Mouse (Mus musculus): ENCODE results near the gene Pctp. TPM values are rescaled to one million over a fixed set of nuclear protein-coding genes. Genes with fewer than 3 reads are reported as not detected.

Pctp gene
- total RNA-seq (2021) = under 1 TPM; 0.78 to 0.80 TPM
- long read RNA-seq, partial matches to known transcripts = 0 of 1 reads
- long read RNA-seq, other reads (novel, unspliced or antisense) = 0 of 1 reads

- DNase-seq (ENCODE audit: low spot score in 2 of 2) = peak; percentile 42 to 57
Measured at GRCm38 (mm10) chr11:90002231-90002986, at the start of gene Pctp. Pctp (minus strand) TSS chr11:90002894.

GRCm38 (mm10) chr11:90050016-90050415, 47.3 kb upstream of the Pctp start:
- no peak for DNase-seq (ENCODE audit: low spot score in 2 of 2)

GRCm38 (mm10) chr11:90047271-90047670, 44.6 kb upstream of the Pctp start:
- DNase-seq (ENCODE audit: low spot score in 2 of 2) = no peak

GRCm38 (mm10) chr11:90046211-90046610, 43.5 kb upstream of the Pctp start:
- DNase-seq (ENCODE audit: low spot score in 2 of 2) = no peak

GRCm38 (mm10) chr11:90044459-90044858, 41.8 kb upstream of the Pctp start:
- DNase-seq (ENCODE audit: low spot score in 2 of 2) = no peak

GRCm38 (mm10) chr11:90038022-90038421, 35.3 kb upstream of the Pctp start:
- peak in 1 of 2 experiments; percentile 56 for DNase-seq (ENCODE audit: low spot score in 2 of 2)

GRCm38 (mm10) chr11:90036416-90036815, 33.7 kb upstream of the Pctp start:
- DNase-seq (ENCODE audit: low spot score in 2 of 2) = no peak

GRCm38 (mm10) chr11:90035532-90035931, 32.8 kb upstream of the Pctp start:
- DNase-seq (ENCODE audit: low spot score in 2 of 2) = no peak

- peak in 1 of 2 experiments; percentile 25 for DNase-seq (ENCODE audit: low spot score in 2 of 2)
Measured at GRCm38 (mm10) chr11:90034646-90035045, 32.0 kb upstream of the Pctp start.

- no peak for DNase-seq (ENCODE audit: low spot score in 2 of 2)
Measured at GRCm38 (mm10) chr11:90033442-90033841, 30.7 kb upstream of the Pctp start.

GRCm38 (mm10) chr11:90032807-90033206, 30.1 kb upstream of the Pctp start:
- no peak for DNase-seq (ENCODE audit: low spot score in 2 of 2)

- DNase-seq (ENCODE audit: low spot score in 2 of 2) = no peak
Measured at GRCm38 (mm10) chr11:90031076-90031475, 28.4 kb upstream of the Pctp start.

GRCm38 (mm10) chr11:90030557-90030956, 27.9 kb upstream of the Pctp start:
- peak; percentile 45 to 56 for DNase-seq (ENCODE audit: low spot score in 2 of 2)

GRCm38 (mm10) chr11:90029841-90030398, 27.2 kb upstream of the Pctp start, which contains the start of gene Tmem100:
Tmem100 (plus strand) TSS chr11:90030348.
- peak in 1 of 2 experiments; percentile 13 for DNase-seq (ENCODE audit: low spot score in 2 of 2)

- peak; percentile 55 to 61 for DNase-seq (ENCODE audit: low spot score in 2 of 2)
Measured at GRCm38 (mm10) chr11:90029354-90029753, 26.7 kb upstream of the Pctp start.

GRCm38 (mm10) chr11:90028746-90029145, 26.1 kb upstream of the Pctp start:
- DNase-seq (ENCODE audit: low spot score in 2 of 2) = no peak

- DNase-seq (ENCODE audit: low spot score in 2 of 2) = no peak
Measured at GRCm38 (mm10) chr11:90027216-90027615, 24.5 kb upstream of the Pctp start.

GRCm38 (mm10) chr11:90026802-90027174, 24.1 kb upstream of the Pctp start:
- no peak for DNase-seq (ENCODE audit: low spot score in 2 of 2)

GRCm38 (mm10) chr11:90025891-90026801, 23.5 kb upstream of the Pctp start:
- no peak for DNase-seq (ENCODE audit: low spot score in 2 of 2)

GRCm38 (mm10) chr11:90019161-90019560, 16.5 kb upstream of the Pctp start:
- DNase-seq (ENCODE audit: low spot score in 2 of 2) = peak; percentile 51 to 68

- DNase-seq (ENCODE audit: low spot score in 2 of 2) = no peak
Measured at GRCm38 (mm10) chr11:90015281-90015680, 12.6 kb upstream of the Pctp start.

- no peak for DNase-seq (ENCODE audit: low spot score in 2 of 2)
Measured at GRCm38 (mm10) chr11:90013657-90014056, 11.0 kb upstream of the Pctp start.
